Mouse (Mus musculus) E14TG2a.4 (cell line): ENCODE measurements around the gene Erich6b.

Experiments used
- CTCF ChIP-seq: conservative IDR thresholded peaks from 2 replicates; pipeline ENCODE4 v1.5.1; 2014; ENCODE audit warnings: low read length
- POU5F1 ChIP-seq: IDR thresholded peaks from 2 replicates; pipeline ENCODE4 v1.6.1; 2014; ENCODE audit warnings: low read length, borderline replicate concordance

DNA sequence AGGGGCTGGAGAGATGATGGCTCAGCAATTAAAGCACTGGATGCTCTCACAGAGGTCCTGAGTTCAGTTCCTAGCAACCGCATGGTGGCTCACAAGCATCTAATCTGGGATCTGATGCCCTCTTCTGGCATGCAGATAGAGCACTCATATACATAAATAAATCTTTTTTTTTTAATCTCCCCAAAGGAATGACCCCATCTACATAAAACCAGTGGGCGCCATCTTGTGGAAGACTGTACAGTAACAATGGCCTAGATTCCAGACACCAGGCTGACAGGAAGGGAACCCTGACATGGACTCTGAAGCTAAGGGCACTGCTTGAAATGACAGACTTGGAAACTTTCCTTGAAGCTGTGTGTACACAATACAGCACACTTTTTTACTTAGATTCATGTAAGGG lies 1.2 kb upstream of the Erich6b start:
- TF ChIP-seq CTCF (no peak), POU5F1 (no peak)
